ENCODE assay signal across 13 mouse cellular contexts in the genomic region with DNA sequence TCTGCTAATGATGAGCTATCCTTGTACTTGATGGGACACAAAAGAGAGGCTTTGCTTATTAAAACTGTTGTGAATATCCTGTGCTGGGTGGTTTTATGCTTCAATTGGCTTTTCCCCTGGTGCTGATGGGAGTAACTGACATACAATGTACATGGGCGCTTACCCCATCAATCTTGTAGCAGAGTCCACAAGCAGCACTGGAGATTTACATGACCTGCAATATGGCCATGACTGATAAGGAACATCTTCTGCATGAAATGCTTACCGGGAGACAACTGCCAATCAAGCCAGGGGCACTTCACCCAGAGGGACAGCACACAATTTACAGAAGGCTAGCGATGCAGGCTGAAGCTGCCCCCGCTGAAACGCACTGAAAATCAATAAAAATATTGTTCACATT.
"Had no signal": no experiment of that assay in that cellular context is flagged by ENCODE, and none has a peak within 500 bp of the region (broad histone marks: within the 10 kb centered on the region; RNA-seq: fewer than 3 reads in every experiment).

No protein-coding gene starts in this region.

- H3K27ac ChIP-seq: left cerebral cortex, adult 2 months; limb, embryonic 10.5 days; liver, embryonic 15.5 days; stomach, embryonic 15.5 days had no signal

- H3K4me3 ChIP-seq: left cerebral cortex, adult 2 months; limb, embryonic 10.5 days; liver, embryonic 15.5 days; stomach, embryonic 15.5 days had no signal

- H3K27me3 ChIP-seq: liver, embryonic 15.5 days; stomach, embryonic 15.5 days had no signal

- H3K9me3 ChIP-seq: limb, embryonic 10.5 days; liver, embryonic 15.5 days; stomach, embryonic 15.5 days had no signal

- H3K9ac ChIP-seq: liver, embryonic 15.5 days; stomach, embryonic 15.5 days had no signal

- H3K36me3 ChIP-seq: limb, embryonic 10.5 days; liver, embryonic 15.5 days; stomach, embryonic 15.5 days had no signal

- H3K4me2 ChIP-seq: liver, embryonic 11.5 days; liver, embryonic 15.5 days; stomach, embryonic 15.5 days had no signal

- DNase-seq: kidney, adult 18-20 months; kidney, postnatal 10 days; kidney, postnatal 4 days; lung, adult 2 months; lung, postnatal 36 days; right cerebral cortex, postnatal 14 days; thymus, postnatal 36 days had no signal

- H3K4me1 ChIP-seq: limb, embryonic 10.5 days; liver, embryonic 15.5 days; stomach, embryonic 15.5 days had no signal

- ATAC-seq: lung, postnatal 0 days had no signal
